Mouse (Mus musculus) layer of hippocampus, postnatal 25 days (tissue): ENCODE measurements around the gene Supt6. TPM values are rescaled to one million over a fixed set of nuclear protein-coding genes. Genes with fewer than 3 reads are reported as not detected.

Experiments
- microRNA-seq, 2 experiments: library from miRNA; unstranded; fragments of <30 nt; microRNA quantifications; one replicate each; pipeline ENCODE4 v1.2.0; 2021
- total RNA-seq, 2 experiments: library from RNA; stranded (reverse); gene quantifications; 2 replicates each; pipeline ENCODE4 v1.2.3; 2021

Gene Supt6
- total RNA-seq, 2 experiments from 2014 or later, result 110 to 123 TPM

Small RNA genes lying within 50 kb of the gene (microRNA-seq; reads per million reads assigned to microRNA genes)
- 1.00 to 2.4 reads per million in 2 experiments for gene Mir7653

Other genes starting within 250 kb of the Supt6 start
- gene Dhrs13, start 213.7 kb downstream of the Supt6 start, total RNA-seq, result 1 to 10 TPM; 6.9 to 7.4 TPM
- 10 to 100 TPM; 74.4 to 81.6 TPM for gene Flot2, start 208.1 kb downstream of the Supt6 start, total RNA-seq
- gene Eral1, start 165.6 kb downstream of the Supt6 start, total RNA-seq, result 10 to 100 TPM; 18.6 to 21.1 TPM
- 10 to 100 TPM; 27.6 to 33.4 TPM for gene Fam222b, start 151.3 kb downstream of the Supt6 start, total RNA-seq
- 10 to 100 TPM; 16.1 to 19.9 TPM for gene Traf4, start 80.4 kb downstream of the Supt6 start, total RNA-seq
- 1 to 10 TPM; 3.1 to 3.3 TPM for gene Nek8, start 69.3 kb downstream of the Supt6 start, total RNA-seq
- 10 to 100 TPM; 23.8 to 29.7 TPM for gene Tlcd1, start 69.3 kb downstream of the Supt6 start, total RNA-seq
- gene Rpl23a, start 62.4 kb downstream of the Supt6 start, total RNA-seq, result 100 to 1,000 TPM; 678 to 771 TPM
- gene Rab34, start 57.6 kb downstream of the Supt6 start, total RNA-seq, result 10 to 100 TPM; 26.1 to 37.3 TPM
- 1 to 10 TPM; 5.0 to 5.4 TPM for gene Proca1, start 52.6 kb downstream of the Supt6 start, total RNA-seq
- 10 to 100 TPM; 61.1 to 69.4 TPM for gene Sdf2, start 241 bp downstream of the Supt6 start, total RNA-seq
- gene 2610507B11Rik, start 15.8 kb upstream of the Supt6 start, total RNA-seq, result 100 to 1,000 TPM; 193 to 209 TPM
- gene BC030499, start 44.9 kb upstream of the Supt6 start, total RNA-seq, result 1 to 10 TPM; 4.0 to 5.6 TPM
- 1 to 10 TPM; 4.2 to 4.6 TPM for gene Spag5, start 55.5 kb upstream of the Supt6 start, total RNA-seq
- gene Aldoc, start 77.0 kb upstream of the Supt6 start, total RNA-seq, result 100 to 1,000 TPM; 852 to 862 TPM
- 10 to 100 TPM; 62.2 to 65.8 TPM for gene Pigs, start 82.4 kb upstream of the Supt6 start, total RNA-seq
- gene Unc119, start 97.5 kb upstream of the Supt6 start, total RNA-seq, result 10 to 100 TPM; 29.6 to 32.5 TPM
- not detected for gene Foxn1, start 140.6 kb upstream of the Supt6 start, total RNA-seq
- not detected for gene Slc13a2, start 176.2 kb upstream of the Supt6 start, total RNA-seq
- 10 to 100 TPM; 10.6 to 11.2 TPM for gene Slc46a1, start 219.7 kb upstream of the Supt6 start, total RNA-seq